Mouse (Mus musculus): Measurements from ENCODE around the gene Grhpr. TPM values are rescaled to one million over a fixed set of nuclear protein-coding genes. Genes with fewer than 3 reads are reported as not detected.

The Grhpr gene
- total and polyA plus RNA-seq, 2 experiments from 2014 or later, result 103 to 147 TPM

- ATAC-seq (ENCODE audit: insufficient read depth, low read depth) (no peak), DNase-seq (ENCODE audit: low spot score) (no peak)
- no peaks in the 10 kb centered on the region for H3K4me1 ChIP-seq (ENCODE audit: control insufficient read depth, insufficient read depth)
- H3K9ac ChIP-seq (replicated peaks; ENCODE audit: low read depth, low read length), result no peak overlapping the region
- H3K4me3 ChIP-seq (ENCODE audit: low read depth, low read length), result no peak overlapping the region
- WGBS, result 80% methylated on average over 9 of the region's 9 CpGs
- no peak for TF ChIP-seq CTCF (IDR thresholded peaks at IDR 0.05; ENCODE audit: low read depth)
- no peak for TF ChIP-seq EP300 (IDR thresholded peaks at IDR 0.05; ENCODE audit: low read depth)
- no peak overlapping the region for H3K27ac ChIP-seq (ENCODE audit: low read depth)
- no peak overlapping the region for H3K4me2 ChIP-seq (ENCODE audit: low read depth, low read length)
- H3K27me3 ChIP-seq (ENCODE audit: control insufficient read depth, insufficient read depth, low read length), result no peaks in the 10 kb centered on the region
- no peaks in the 10 kb centered on the region for H3K9me3 ChIP-seq (replicated peaks; ENCODE audit: control insufficient read depth, low read length)
- H3K36me3 ChIP-seq (replicated peaks; ENCODE audit: control insufficient read depth, insufficient read depth, low read length), result no peaks in the 10 kb centered on the region
Observed at GRCm38 (mm10) chr4:44953041-44953440, 28.2 kb upstream of the Grhpr start.

DNA sequence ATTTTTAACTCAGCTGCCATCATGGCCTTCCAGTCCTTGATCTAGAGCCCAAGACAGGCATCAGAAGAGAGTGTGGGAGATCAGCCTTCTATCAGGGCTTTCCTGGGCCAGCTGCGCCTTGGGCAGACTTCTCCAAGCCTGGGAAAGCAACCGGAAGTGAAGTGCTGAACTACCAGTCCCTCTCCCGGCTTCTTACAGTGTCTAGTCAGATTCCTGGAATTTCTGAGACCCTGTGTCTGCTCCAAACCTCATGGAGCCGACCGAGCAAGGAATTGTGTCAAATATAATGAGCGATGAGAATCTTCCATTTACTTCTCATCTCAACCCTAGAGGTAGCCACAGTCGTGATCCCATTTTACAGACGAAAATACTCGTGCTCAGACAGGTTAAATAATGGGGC lies 22.4 kb upstream of the Grhpr start:
- Histone ChIP-seq H3K27ac (ENCODE audit: low read depth) (no peak overlapping the region), H3K36me3 (replicated peaks; ENCODE audit: control insufficient read depth, insufficient read depth, low read length) (no peaks in the 10 kb centered on the region)
- no peak for DNase-seq (ENCODE audit: low spot score)

GRCm38 (mm10) chr4:44959220-44959619 lies 22.0 kb upstream of the Grhpr start:
- no peak for DNase-seq (ENCODE audit: low spot score)
- H3K4me2 ChIP-seq (ENCODE audit: low read depth, low read length), result no peak overlapping the region

More for the DNA sequence above, 22.4 kb upstream of the Grhpr start:
- Histone ChIP-seq H3K4me1 (ENCODE audit: control insufficient read depth, insufficient read depth) (no peaks in the 10 kb centered on the region), H3K27me3 (ENCODE audit: control insufficient read depth, insufficient read depth, low read length) (no peaks in the 10 kb centered on the region), H3K9me3 (replicated peaks; ENCODE audit: control insufficient read depth, low read length) (no peaks in the 10 kb centered on the region), H3K4me2 (ENCODE audit: low read depth, low read length) (no peak overlapping the region), H3K4me3 (ENCODE audit: low read depth, low read length) (no peak overlapping the region), H3K9ac (replicated peaks; ENCODE audit: low read depth, low read length) (no peak overlapping the region)
- no peak for TF ChIP-seq EP300 (IDR thresholded peaks at IDR 0.05; ENCODE audit: low read depth)
- no peak for ATAC-seq (ENCODE audit: insufficient read depth, low read depth)
- WGBS, result 70% methylated on average over 9 of the region's 9 CpGs

GRCm38 (mm10) chr4:44963156-44963555 lies 18.0 kb upstream of the Grhpr start:
- no peaks in the 10 kb centered on the region for H3K36me3 ChIP-seq (replicated peaks; ENCODE audit: control insufficient read depth, insufficient read depth, low read length)
- DNase-seq (ENCODE audit: low spot score) (no peak), ATAC-seq (ENCODE audit: insufficient read depth, low read depth) (no peak)
- H3K9me3 ChIP-seq (replicated peaks; ENCODE audit: control insufficient read depth, low read length), result no peaks in the 10 kb centered on the region
- TF ChIP-seq EP300 (IDR thresholded peaks at IDR 0.05; ENCODE audit: low read depth), result no peak
- TF ChIP-seq CTCF (IDR thresholded peaks at IDR 0.05; ENCODE audit: low read depth), result no peak
- WGBS, result 64% methylated on average over 11 of the region's 11 CpGs
- H3K4me2 ChIP-seq (ENCODE audit: low read depth, low read length), result no peak overlapping the region
- no peaks in the 10 kb centered on the region for H3K27me3 ChIP-seq (ENCODE audit: control insufficient read depth, insufficient read depth, low read length)
- H3K4me1 ChIP-seq (ENCODE audit: control insufficient read depth, insufficient read depth), result no peaks in the 10 kb centered on the region
- H3K9ac ChIP-seq (replicated peaks; ENCODE audit: low read depth, low read length), result no peak overlapping the region
- H3K4me3 ChIP-seq (ENCODE audit: low read depth, low read length), result no peak overlapping the region
- no peak overlapping the region for H3K27ac ChIP-seq (ENCODE audit: low read depth)

More at GRCm38 (mm10) chr4:44959220-44959619, 22.0 kb upstream of the Grhpr start:
- Histone ChIP-seq H3K9me3 (replicated peaks; ENCODE audit: control insufficient read depth, low read length) (no peaks in the 10 kb centered on the region), H3K27ac (ENCODE audit: low read depth) (no peak overlapping the region), H3K9ac (replicated peaks; ENCODE audit: low read depth, low read length) (no peak overlapping the region), H3K4me1 (ENCODE audit: control insufficient read depth, insufficient read depth) (no peaks in the 10 kb centered on the region), H3K36me3 (replicated peaks; ENCODE audit: control insufficient read depth, insufficient read depth, low read length) (no peaks in the 10 kb centered on the region), H3K27me3 (ENCODE audit: control insufficient read depth, insufficient read depth, low read length) (no peaks in the 10 kb centered on the region), H3K4me3 (ENCODE audit: low read depth, low read length) (no peak overlapping the region)
- no peak for ATAC-seq (ENCODE audit: insufficient read depth, low read depth)
- no peak for TF ChIP-seq EP300 (IDR thresholded peaks at IDR 0.05; ENCODE audit: low read depth)
- no peak for TF ChIP-seq CTCF (IDR thresholded peaks at IDR 0.05; ENCODE audit: low read depth)
- WGBS, result 85% methylated on average over 13 of the region's 13 CpGs

DNA sequence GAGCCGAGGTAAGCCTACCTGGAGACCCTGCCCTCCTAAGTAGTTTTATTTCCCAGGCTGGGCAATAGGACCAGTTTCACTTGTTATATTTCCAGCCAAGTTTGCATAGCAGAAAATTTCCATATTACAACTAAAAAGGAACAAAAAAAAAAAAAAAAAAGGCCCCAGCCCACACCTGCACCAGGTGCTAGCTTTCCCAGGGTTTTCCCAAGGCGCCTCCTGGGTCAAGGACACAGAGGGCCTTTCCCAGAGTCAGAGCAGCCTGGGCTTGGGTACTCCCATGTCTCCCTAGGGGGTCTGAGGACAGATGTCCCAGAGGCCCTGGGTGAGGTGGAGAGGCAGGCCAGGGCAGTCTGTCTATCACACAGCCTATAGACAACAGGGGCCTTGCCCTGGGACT lies 16.0 kb upstream of the Grhpr start:
- Histone ChIP-seq H3K36me3 (replicated peaks; ENCODE audit: control insufficient read depth, insufficient read depth, low read length) (no peaks in the 10 kb centered on the region), H3K27me3 (ENCODE audit: control insufficient read depth, insufficient read depth, low read length) (no peaks in the 10 kb centered on the region), H3K9ac (replicated peaks; ENCODE audit: low read depth, low read length) (no peak overlapping the region), H3K4me1 (ENCODE audit: control insufficient read depth, insufficient read depth) (no peaks in the 10 kb centered on the region), H3K9me3 (replicated peaks; ENCODE audit: control insufficient read depth, low read length) (no peaks in the 10 kb centered on the region), H3K4me2 (ENCODE audit: low read depth, low read length) (no peak overlapping the region), H3K4me3 (ENCODE audit: low read depth, low read length) (no peak overlapping the region), H3K27ac (ENCODE audit: low read depth) (no peak overlapping the region)
- TF ChIP-seq EP300 (IDR thresholded peaks at IDR 0.05; ENCODE audit: low read depth) (no peak), CTCF (IDR thresholded peaks at IDR 0.05; ENCODE audit: low read depth) (no peak)
- WGBS, result 79% methylated on average over 2 of the region's 2 CpGs
- ATAC-seq (ENCODE audit: insufficient read depth, low read depth) (no peak), DNase-seq (ENCODE audit: low spot score) (no peak)

- H3K4me1 ChIP-seq (ENCODE audit: control insufficient read depth, insufficient read depth), result no peaks in the 10 kb centered on the region
Observed at GRCm38 (mm10) chr4:44965736-44966135, 15.5 kb upstream of the Grhpr start.

More at GRCm38 (mm10) chr4:44965736-44966135, 15.5 kb upstream of the Grhpr start:
- H3K9ac ChIP-seq (replicated peaks; ENCODE audit: low read depth, low read length), result no peak overlapping the region
- no peak overlapping the region for H3K4me3 ChIP-seq (ENCODE audit: low read depth, low read length)
- no peak for DNase-seq (ENCODE audit: low spot score)
- no peak overlapping the region for H3K27ac ChIP-seq (ENCODE audit: low read depth)
- TF ChIP-seq CTCF (IDR thresholded peaks at IDR 0.05; ENCODE audit: low read depth) (no peak), EP300 (IDR thresholded peaks at IDR 0.05; ENCODE audit: low read depth) (no peak)
- H3K4me2 ChIP-seq (ENCODE audit: low read depth, low read length), result no peak overlapping the region
- no peaks in the 10 kb centered on the region for H3K9me3 ChIP-seq (replicated peaks; ENCODE audit: control insufficient read depth, low read length)
- no peak for ATAC-seq (ENCODE audit: insufficient read depth, low read depth)
- H3K27me3 ChIP-seq (ENCODE audit: control insufficient read depth, insufficient read depth, low read length), result no peaks in the 10 kb centered on the region
- WGBS, result 75% methylated on average over 3 of the region's 3 CpGs
- H3K36me3 ChIP-seq (replicated peaks; ENCODE audit: control insufficient read depth, insufficient read depth, low read length), result no peaks in the 10 kb centered on the region
